Mouse (Mus musculus) limb, embryonic 15.5 days (tissue): ENCODE results near the gene Card9. TPM values are rescaled to one million over a fixed set of nuclear protein-coding genes. Genes with fewer than 3 reads are reported as not detected.
A peak's percentile ranks its signal among the peaks of the same experiment; 100 is the strongest.

Experiments
- ATAC-seq: fragments of 200-750 bp; cut with Nextera tagmentation; 2 replicates; pipeline ENCODE4 v1.8.0; 2017; ENCODE audit warnings: low read depth, moderate TSS enrichment; ENCODE audit not compliant: insufficient number of reproducible peaks, low FRiP score, low TSS enrichment
- H3K27ac ChIP-seq: fragments of 300-500 bp; sonication (generic); 2 replicates; pipeline ENCODE4 v1.5.1; 2015; ENCODE audit warnings: moderate library complexity, mild to moderate bottlenecking, inconsistent platforms
- H3K27me3 ChIP-seq: fragments of 300-500 bp; sonication (generic); 2 replicates; pipeline ENCODE4 v1.6.1; 2015; ENCODE audit warnings: inconsistent platforms
- H3K36me3 ChIP-seq: fragments of 300-500 bp; sonication (generic); 2 replicates; pipeline ENCODE4 v1.6.1; 2015; ENCODE audit warnings: inconsistent platforms
- H3K4me1 ChIP-seq: fragments of 300-500 bp; sonication (generic); 2 replicates; pipeline ENCODE4 v1.6.1; 2015; ENCODE audit warnings: inconsistent platforms
- H3K4me2 ChIP-seq: fragments of 300-500 bp; sonication (generic); 2 replicates; pipeline ENCODE4 v1.6.1; 2015; ENCODE audit warnings: mild to moderate bottlenecking, inconsistent platforms
- H3K4me3 ChIP-seq: fragments of 300-500 bp; sonication (generic); 2 replicates; pipeline ENCODE4 v1.5.1; 2015; ENCODE audit warnings: mild to moderate bottlenecking, inconsistent platforms
- H3K9ac ChIP-seq: fragments of 300-500 bp; sonication (generic); 2 replicates; pipeline ENCODE4 v1.6.1; 2015; ENCODE audit warnings: inconsistent platforms
- H3K9me3 ChIP-seq: fragments of 300-500 bp; sonication (generic); 2 replicates; pipeline ENCODE4 v1.6.1; 2016; ENCODE audit warnings: inconsistent platforms
- WGBS: fragments of 180-500 bp; shearing (Covaris S2); methylation state at CpG from one replicate; pipeline ENCODE4 v1.1.7; 2015; 5-methylcytosine and 5-hydroxymethylcytosine counted together
- polyA plus RNA-seq: library from polyadenylated mRNA; unstranded; fragments of >200 nt; fragmentation: Nextera tagmentation; extraction: Ambion mirVana; gene quantifications from 2 replicates; pipeline ENCODE4 v1.2.1, GENCODE M21; 2015

Card9 gene
- polyA plus RNA-seq, 1 experiment from 2014 or later = 1.1 TPM

DNA sequence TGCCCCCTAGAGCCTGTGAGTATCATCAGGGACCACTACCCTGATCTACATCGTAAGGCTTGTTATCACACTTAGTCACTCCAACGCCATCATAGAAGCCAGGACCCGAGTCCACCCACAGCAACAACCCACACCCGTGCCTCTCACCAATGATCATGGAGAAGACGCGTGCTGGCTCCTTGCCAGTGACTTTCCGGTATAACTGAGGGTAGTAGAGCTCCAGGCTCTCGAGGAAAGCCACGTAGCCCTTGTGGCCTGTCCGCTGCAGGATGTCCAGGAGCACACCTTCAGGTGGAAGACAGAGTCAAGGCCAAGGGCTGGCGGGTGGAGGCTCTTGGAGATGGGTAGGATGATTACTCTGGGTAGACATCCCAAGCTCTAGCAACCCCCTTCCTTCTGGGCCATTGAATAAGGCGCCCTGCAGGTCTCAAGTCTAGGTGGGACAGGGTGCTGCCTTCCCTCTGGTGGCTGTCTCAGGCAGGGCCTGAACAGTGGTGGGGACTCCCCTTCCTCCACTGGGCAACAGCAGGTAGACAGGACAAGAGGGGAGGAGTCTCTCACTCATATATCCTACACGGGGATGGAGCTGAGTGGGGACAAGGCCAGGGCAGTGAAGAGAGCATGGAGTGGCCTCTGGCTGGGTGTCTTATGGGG lies 1.9 kb downstream of the Card9 start:
- 81% methylated on average over 13 of the region's 13 CpGs for WGBS
- ATAC-seq = no peak
- Histone ChIP-seq H3K4me1 (no peaks in the 10 kb centered on the region), H3K4me3 (no peak overlapping the region), H3K9me3 (no peaks in the 10 kb centered on the region), H3K4me2 (no peak overlapping the region), H3K27me3 (no peaks in the 10 kb centered on the region), H3K9ac (no peak overlapping the region), H3K27ac (no peak overlapping the region), H3K36me3 (peaks cover 18% of the 10 kb centered on the region)

- WGBS = 55% methylated on average over 15 of the region's 15 CpGs
- no peak overlapping the region for H3K9ac ChIP-seq
- ATAC-seq = no peak
Observed at GRCm38 (mm10) chr2:26357484-26357883, 3.2 kb downstream of the Card9 start.

DNA sequence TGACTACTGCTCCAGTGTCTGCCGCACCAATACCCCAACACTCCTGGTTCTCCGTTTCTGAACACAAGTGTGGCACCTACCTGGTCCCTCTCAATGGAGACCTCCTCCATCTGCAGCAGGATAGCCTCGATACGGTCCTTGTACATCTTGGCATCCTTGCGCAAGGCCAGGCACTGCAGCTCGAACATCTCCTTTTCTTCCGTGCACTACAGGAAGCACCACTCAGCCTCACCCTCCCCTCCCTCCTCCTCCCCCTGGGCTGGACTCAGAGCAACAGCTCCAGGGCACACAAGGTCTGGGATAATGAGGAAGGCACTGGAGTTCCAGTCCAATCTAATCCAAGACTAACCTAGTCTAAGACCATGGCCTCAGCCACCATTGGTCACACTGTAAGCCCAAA lies 4.0 kb downstream of the Card9 start:
- no peak for ATAC-seq
- Histone ChIP-seq H3K36me3 (0 out of 2 replicates have a peak, but pooled peaks cover 3% of the 10 kb centered on the region), H3K9ac (no peak overlapping the region), H3K27ac (no peak overlapping the region), H3K9me3 (no peaks in the 10 kb centered on the region), H3K27me3 (no peaks in the 10 kb centered on the region), H3K4me2 (no peak overlapping the region), H3K4me1 (peaks cover 12% of the 10 kb centered on the region), H3K4me3 (no peak overlapping the region)
- 72% methylated on average over 7 of the region's 7 CpGs for WGBS

More at GRCm38 (mm10) chr2:26357484-26357883, 3.2 kb downstream of the Card9 start:
- no peak overlapping the region for H3K4me3 ChIP-seq
- peaks cover 9% of the 10 kb centered on the region for H3K4me1 ChIP-seq
- H3K27ac ChIP-seq = no peak overlapping the region
- no peak overlapping the region for H3K4me2 ChIP-seq
- H3K36me3 ChIP-seq = peaks cover 5% of the 10 kb centered on the region; the same call in 1 of the 2 replicates
- H3K9me3 ChIP-seq = no peaks in the 10 kb centered on the region
- no peaks in the 10 kb centered on the region for H3K27me3 ChIP-seq

- 72% methylated on average over 4 of the region's 4 CpGs for WGBS
- no peak for ATAC-seq
- Histone ChIP-seq H3K27me3 (no peaks in the 10 kb centered on the region), H3K36me3 (0 out of 2 replicates have a peak, but pooled peaks cover 3% of the 10 kb centered on the region), H3K9me3 (no peaks in the 10 kb centered on the region), H3K27ac (no peak overlapping the region), H3K4me1 (peaks cover 13% of the 10 kb centered on the region), H3K4me3 (no peak overlapping the region), H3K9ac (no peak overlapping the region), H3K4me2 (no peak overlapping the region)
Observed at GRCm38 (mm10) chr2:26356231-26356630, 4.5 kb downstream of the Card9 start.

DNA sequence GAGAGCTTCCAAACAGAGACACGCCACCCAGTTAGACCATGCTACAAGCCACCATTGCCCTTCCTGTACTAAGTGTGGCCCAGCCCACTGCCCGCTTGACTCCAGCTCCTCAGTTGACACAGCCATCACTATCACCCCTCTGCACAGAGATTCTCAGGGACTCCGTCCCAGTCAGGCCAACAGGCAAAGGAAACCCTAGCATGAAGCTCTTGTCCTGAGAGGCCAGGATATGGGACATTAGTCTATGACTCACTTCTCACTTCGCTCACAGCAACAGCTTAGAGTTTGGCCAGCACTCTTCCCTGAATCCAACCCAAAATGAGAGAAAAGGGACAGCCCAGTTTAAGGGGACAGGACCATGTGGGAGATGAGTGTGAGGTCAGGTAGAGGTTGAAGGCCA lies 6.3 kb downstream of the Card9 start:
- Histone ChIP-seq H3K4me3 (no peak overlapping the region), H3K27ac (no peak overlapping the region), H3K9me3 (no peaks in the 10 kb centered on the region), H3K9ac (no peak overlapping the region), H3K4me1 (peaks cover 25% of the 10 kb centered on the region), H3K27me3 (no peaks in the 10 kb centered on the region), H3K4me2 (no peak overlapping the region), H3K36me3 (peaks cover 11% of the 10 kb centered on the region)
- ATAC-seq = no peak
- WGBS = 88% methylated on average over 4 of the region's 4 CpGs

GRCm38 (mm10) chr2:26353066-26353980 lies 7.4 kb downstream of the Card9 start:
- no peaks in the 10 kb centered on the region for H3K27me3 ChIP-seq
- H3K4me1 ChIP-seq = peaks cover 31% of the 10 kb centered on the region
- no peak overlapping the region for H3K4me2 ChIP-seq
- no peak for ATAC-seq
- WGBS = 87% methylated on average over 11 of the region's 11 CpGs
- no peak overlapping the region for H3K27ac ChIP-seq
- H3K36me3 ChIP-seq = peaks cover 22% of the 10 kb centered on the region
- peak overlapping the region; percentile 85 for H3K4me3 ChIP-seq
- H3K9ac ChIP-seq = no peak overlapping the region
- H3K9me3 ChIP-seq = no peaks in the 10 kb centered on the region

DNA sequence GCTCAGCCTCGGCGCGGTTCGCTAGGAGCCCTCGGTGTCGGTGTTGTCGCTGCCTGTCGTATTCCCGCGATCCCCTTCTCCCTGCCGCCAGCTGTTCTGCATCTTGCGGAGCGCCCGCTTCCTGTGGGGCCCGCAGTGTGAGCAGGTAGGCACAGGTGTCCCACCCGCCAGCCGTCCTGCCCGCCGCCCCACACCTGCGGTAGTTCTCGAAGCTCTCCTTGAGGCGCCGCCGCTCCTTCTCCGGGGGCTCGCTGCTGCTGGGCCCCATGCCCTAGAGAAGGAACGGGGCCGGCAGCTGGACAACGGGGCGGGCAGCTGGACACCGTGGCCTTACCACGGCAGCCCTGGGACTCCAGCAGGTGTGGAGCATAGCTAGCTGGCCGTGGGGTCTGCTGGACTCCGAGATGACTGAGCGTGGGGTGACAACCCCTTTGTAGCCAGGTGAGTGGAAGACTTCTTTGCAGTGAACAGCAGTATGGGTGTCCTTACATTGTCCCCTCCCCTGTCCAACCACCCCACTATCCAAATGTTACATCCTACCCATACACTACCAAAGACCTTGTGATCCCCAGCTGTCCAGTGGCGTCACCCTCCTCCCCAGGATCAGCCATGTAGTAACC lies 8.3 kb downstream of the Card9 start:
- Histone ChIP-seq H3K27ac (peak overlapping the region; percentile 47; the same call in 1 of the 2 replicates), H3K9me3 (no peaks in the 10 kb centered on the region), H3K27me3 (no peaks in the 10 kb centered on the region), H3K4me2 (peak overlapping the region; percentile 98), H3K36me3 (peaks cover 31% of the 10 kb centered on the region), H3K4me3 (peak overlapping the region; percentile 85), H3K9ac (peak overlapping the region; percentile 76), H3K4me1 (peaks cover 31% of the 10 kb centered on the region)
- 2% methylated on average over 36 of the region's 36 CpGs for whole genome bisulfite sequencing
- no peak for ATAC-seq

DNA sequence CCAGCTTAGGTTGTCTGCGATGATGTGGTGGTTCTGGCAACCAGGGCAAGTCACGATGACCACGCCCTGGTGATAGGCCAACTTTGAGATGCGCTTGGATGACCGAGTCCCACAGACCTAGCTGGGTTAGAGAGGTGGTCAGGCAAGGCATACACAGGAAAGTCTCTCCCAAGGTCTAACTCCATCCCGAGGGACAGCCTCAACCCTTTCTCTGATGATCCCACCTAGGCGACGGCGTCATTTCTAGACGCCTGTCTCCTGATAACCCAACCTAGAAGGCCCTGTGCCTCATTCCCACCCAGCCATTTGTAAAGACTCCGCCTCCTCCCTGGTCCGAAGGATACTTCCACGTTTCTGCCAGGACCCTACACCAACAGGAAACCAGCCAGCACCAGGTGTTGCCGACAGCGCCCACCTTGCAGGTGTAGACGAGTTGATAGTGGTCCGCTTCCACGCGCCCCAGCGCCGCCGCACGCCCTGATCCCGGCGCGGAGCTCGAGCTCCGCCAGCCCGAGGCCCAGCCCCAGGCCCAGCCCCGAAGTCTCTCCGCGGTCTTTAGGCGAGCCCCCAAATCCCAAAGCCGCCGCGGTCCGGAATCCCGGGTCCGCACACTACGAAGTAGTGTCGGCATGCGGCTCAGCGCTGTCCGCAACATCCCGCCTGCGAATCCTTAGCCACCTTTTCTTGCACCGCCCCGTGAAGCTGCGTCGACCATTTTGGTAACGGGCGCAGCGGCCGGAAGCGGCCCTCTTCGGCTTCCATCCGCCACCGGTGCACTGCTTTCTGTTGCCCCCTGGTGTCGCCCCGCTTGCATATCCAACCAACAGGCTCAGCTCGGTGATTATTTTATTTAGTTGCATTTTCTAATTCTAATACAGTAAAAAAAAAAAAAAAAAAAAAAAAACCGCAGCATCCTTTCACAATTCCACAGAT lies 9.1 kb downstream of the Card9 start, which contains the start of gene Dnlz:
Gene Dnlz, minus strand, starts transcription at position 753 of the 933 bp plus-strand sequence.
- Histone ChIP-seq H3K9ac (peak within 1 kb of the TSS; percentile 89), H3K27me3 (no peaks in the 10 kb centered on the region), H3K27ac (peak within 1 kb of the TSS; percentile 90), H3K36me3 (peaks cover 39% of the 10 kb centered on the region), H3K4me2 (peak within 1 kb of the TSS; percentile 98), H3K9me3 (no peaks in the 10 kb centered on the region), H3K4me3 (peak within 1 kb of the TSS; percentile 85), H3K4me1 (peaks cover 36% of the 10 kb centered on the region)
- WGBS = 3% methylated on average over 62 of the region's 62 CpGs
- ATAC-seq = peak; percentile 73

DNA sequence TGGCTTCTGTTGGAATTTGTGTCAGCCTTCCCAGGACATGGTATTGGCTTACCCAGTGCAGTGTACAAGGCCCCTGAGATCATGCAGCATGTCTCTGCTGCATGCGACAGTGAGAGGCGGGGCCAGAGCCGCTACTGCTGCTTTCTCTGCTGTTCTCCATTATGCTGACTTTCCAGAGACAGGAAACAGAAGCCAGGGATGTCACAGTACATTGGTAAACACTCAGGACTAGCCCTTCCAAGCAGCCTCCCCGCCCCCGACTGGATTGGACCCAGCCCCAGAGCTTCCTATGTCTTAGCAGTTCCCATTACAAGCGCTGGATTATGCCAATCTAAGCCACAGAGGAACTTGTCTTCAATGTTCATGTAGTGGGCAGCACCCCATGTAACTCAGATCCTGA lies 12.5 kb downstream of the Card9 start:
- Histone ChIP-seq H3K4me1 (peaks cover 43% of the 10 kb centered on the region), H3K27ac (0 out of 2 replicates have a peak overlapping the region, but pooled peaks have one; percentile 43), H3K36me3 (peaks cover 73% of the 10 kb centered on the region), H3K9ac (no peak overlapping the region), H3K27me3 (no peaks in the 10 kb centered on the region), H3K9me3 (no peaks in the 10 kb centered on the region), H3K4me2 (no peak overlapping the region), H3K4me3 (no peak overlapping the region)
- 63% methylated on average over 6 of the region's 6 CpGs for WGBS
- no peak for ATAC-seq

- Histone ChIP-seq H3K4me2 (no peak overlapping the region), H3K27ac (peak overlapping the region; percentile 57), H3K4me3 (no peak overlapping the region), H3K9me3 (no peaks in the 10 kb centered on the region), H3K27me3 (no peaks in the 10 kb centered on the region), H3K36me3 (peaks cover 93% of the 10 kb centered on the region), H3K9ac (no peak overlapping the region), H3K4me1 (peaks cover 41% of the 10 kb centered on the region)
- 60% methylated on average over 11 of the region's 11 CpGs for WGBS
- ATAC-seq = no peak
Observed at GRCm38 (mm10) chr2:26342609-26343490, 17.9 kb downstream of the Card9 start.
